Mouse (Mus musculus) midbrain, embryonic 11.5 days (tissue): Measurements from ENCODE around the gene Atp6v1a. TPM values are rescaled to one million over a fixed set of nuclear protein-coding genes. Genes with fewer than 3 reads are reported as not detected.

Source experiments
- ATAC-seq: fragments of 200-750 bp; cut with Nextera tagmentation; 2 replicates; pipeline ENCODE4 v1.8.0; 2017; ENCODE audit warnings: moderate TSS enrichment, moderate library complexity; ENCODE audit not compliant: low FRiP score
- DNase-seq: peaks from one replicate; pipeline ENCODE4 v3.0.0; 2015; ENCODE audit warnings: low spot score; ENCODE audit errors: missing footprints
- H3K27ac ChIP-seq: fragments of 300-500 bp; sonication (generic); 2 replicates; pipeline ENCODE4 v1.5.1; 2014; ENCODE audit warnings: low read depth, low read length
- H3K27me3 ChIP-seq: fragments of 300-500 bp; sonication (generic); 2 replicates; pipeline ENCODE4 v1.6.1; 2014; ENCODE audit warnings: mild to moderate bottlenecking, low read length, moderate library complexity, mixed read lengths; ENCODE audit not compliant: control insufficient read depth, insufficient read depth
- H3K36me3 ChIP-seq: fragments of 300-500 bp; sonication (generic); 2 replicates; pipeline ENCODE4 v1.6.1; 2014; ENCODE audit warnings: mild to moderate bottlenecking, low read length, moderate library complexity, mixed read lengths; ENCODE audit not compliant: control insufficient read depth, insufficient read depth
- H3K4me1 ChIP-seq: fragments of 300-500 bp; sonication (generic); 2 replicates; pipeline ENCODE4 v1.6.1; 2014; ENCODE audit warnings: low read length; ENCODE audit not compliant: control insufficient read depth, insufficient read depth
- H3K4me2 ChIP-seq: fragments of 300-500 bp; sonication (generic); 2 replicates; pipeline ENCODE4 v1.6.1; 2014; ENCODE audit warnings: mild to moderate bottlenecking, moderate library complexity
- H3K4me3 ChIP-seq: fragments of 300-500 bp; sonication (generic); 2 replicates; pipeline ENCODE4 v1.5.1; 2014; ENCODE audit warnings: low read depth, low read length
- H3K9ac ChIP-seq: fragments of 300-500 bp; sonication (generic); 2 replicates; pipeline ENCODE4 v1.6.1; 2014; ENCODE audit warnings: low read length
- H3K9me3 ChIP-seq: fragments of 300-500 bp; sonication (generic); 2 replicates; pipeline ENCODE4 v1.6.1; 2016; ENCODE audit warnings: low read length; ENCODE audit not compliant: control insufficient read depth
- WGBS: fragments of 180-500 bp; shearing (Covaris S2); extraction: QIAGEN DNeasy Blood & Tissue Kit; methylation state at CpG from one replicate; pipeline ENCODE4 v1.1.7; 2014; 5-methylcytosine and 5-hydroxymethylcytosine counted together
- polyA plus RNA-seq: library from polyadenylated mRNA; unstranded; fragments of >200 nt; fragmentation: Nextera tagmentation; extraction: Ambion mirVana; gene quantifications from 2 replicates; pipeline ENCODE4 v1.2.1, GENCODE M21; 2014

Atp6v1a gene
- polyA plus RNA-seq, 1 experiment from 2014 or later = 72.1 TPM

- WGBS = under 1% methylated on average over 47 of the region's 77 CpGs
- no peaks in the 10 kb centered on the region for H3K27me3 ChIP-seq
Observed at GRCm38 (mm10) chr16:44173155-44173941, 33.8 kb upstream of the Atp6v1a start, which contains the start of gene Usf3. TSS of gene Usf3 (plus strand) at chr16:44173246.

GRCm38 (mm10) chr16:44172297-44173154 is 33.0 kb upstream of the Atp6v1a start:
- H3K36me3 ChIP-seq = no peaks in the 10 kb centered on the region
- peak overlapping the region; percentile 77 for H3K4me2 ChIP-seq
- peak overlapping the region; percentile 90 for H3K4me3 ChIP-seq
- H3K4me1 ChIP-seq = peaks cover 6% of the 10 kb centered on the region
- H3K27me3 ChIP-seq = no peaks in the 10 kb centered on the region
- under 1% methylated on average over 26 of the region's 26 CpGs for WGBS
- DNase-seq = peak; percentile 98
- H3K9me3 ChIP-seq = no peaks in the 10 kb centered on the region
- peak overlapping the region; percentile 74 for H3K9ac ChIP-seq
- H3K27ac ChIP-seq = peak overlapping the region; percentile 55; the same call in 1 of the 2 replicates
- ATAC-seq = peak; percentile 100

More at GRCm38 (mm10) chr16:44173155-44173941, 33.8 kb upstream of the Atp6v1a start, which contains the start of gene Usf3:
- Histone ChIP-seq H3K9ac (peak within 1 kb of the TSS; percentile 96), H3K4me2 (peak within 1 kb of the TSS; percentile 77), H3K4me3 (peak within 1 kb of the TSS; percentile 90), H3K4me1 (peaks cover 6% of the 10 kb centered on the region), H3K9me3 (no peaks in the 10 kb centered on the region), H3K27ac (peak within 1 kb of the TSS; percentile 80), H3K36me3 (no peaks in the 10 kb centered on the region)
- DNase-seq (peak; percentile 94), ATAC-seq (peak; percentile 85)

DNA sequence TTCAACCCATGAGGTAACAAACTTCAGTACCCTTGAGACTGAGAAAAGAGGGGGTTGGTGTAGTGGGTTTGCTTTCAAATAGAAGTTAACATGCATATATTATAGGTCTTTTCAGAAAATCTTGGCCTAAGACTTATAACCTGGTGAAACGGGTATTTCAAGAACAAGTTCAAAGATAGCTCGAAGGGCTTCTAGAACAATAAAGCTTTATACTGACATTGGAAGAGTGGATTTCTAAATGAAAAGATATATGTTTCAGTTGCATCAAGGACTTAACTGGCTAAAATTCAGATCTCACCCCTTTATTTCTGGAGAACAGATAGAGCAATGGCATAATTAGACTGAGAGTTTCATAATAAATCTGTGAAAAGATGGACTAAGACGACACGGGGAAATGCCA is 29.5 kb upstream of the Atp6v1a start:
- Histone ChIP-seq H3K4me2 (no peak overlapping the region), H3K27me3 (no peaks in the 10 kb centered on the region), H3K4me1 (peaks cover 2% of the 10 kb centered on the region), H3K9me3 (no peaks in the 10 kb centered on the region), H3K9ac (no peak overlapping the region), H3K27ac (no peak overlapping the region), H3K4me3 (no peak overlapping the region), H3K36me3 (no peaks in the 10 kb centered on the region)
- ATAC-seq (no peak), DNase-seq (peak; percentile 53)
- WGBS = 93% methylated on average over 4 of the region's 4 CpGs

- no peaks in the 10 kb centered on the region for H3K4me1 ChIP-seq
- no peak overlapping the region for H3K4me2 ChIP-seq
- H3K9me3 ChIP-seq = no peaks in the 10 kb centered on the region
- WGBS = 69% methylated on average over 3 of the region's 3 CpGs
- no peak for ATAC-seq
- H3K36me3 ChIP-seq = no peaks in the 10 kb centered on the region
- no peak overlapping the region for H3K9ac ChIP-seq
- H3K4me3 ChIP-seq = no peak overlapping the region
- no peak overlapping the region for H3K27ac ChIP-seq
- peak; percentile 79 for DNase-seq
- no peaks in the 10 kb centered on the region for H3K27me3 ChIP-seq
Observed at GRCm38 (mm10) chr16:44165182-44165581, 25.7 kb upstream of the Atp6v1a start.

DNA sequence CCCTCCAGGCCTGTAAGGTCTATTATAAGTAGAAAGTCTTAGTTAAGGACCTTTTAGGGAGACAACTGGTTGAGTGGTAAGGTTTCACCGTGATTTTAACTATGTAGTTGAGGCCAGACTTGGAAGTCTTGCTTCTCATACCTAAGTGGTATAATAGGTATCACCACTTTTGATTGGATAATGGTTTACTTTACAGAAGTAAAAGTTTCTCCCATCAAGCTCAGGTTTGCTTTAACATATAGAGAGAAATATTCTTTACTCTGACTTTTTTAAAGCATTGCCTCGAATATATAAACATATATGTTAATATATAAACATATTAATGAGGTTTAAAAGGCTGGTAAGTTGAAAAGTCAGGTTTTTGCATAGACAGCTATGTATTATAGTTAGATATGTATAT is 24.3 kb upstream of the Atp6v1a start:
- ATAC-seq (no peak), DNase-seq (peak; percentile 72)
- Histone ChIP-seq H3K9me3 (no peaks in the 10 kb centered on the region), H3K9ac (no peak overlapping the region), H3K4me3 (no peak overlapping the region), H3K36me3 (no peaks in the 10 kb centered on the region; the same call in 1 of the 2 replicates), H3K27ac (no peak overlapping the region), H3K4me2 (no peak overlapping the region), H3K27me3 (no peaks in the 10 kb centered on the region), H3K4me1 (no peaks in the 10 kb centered on the region)
- WGBS = 92% methylated on average over 2 of the region's 2 CpGs

- peaks cover 4% of the 10 kb centered on the region; the same call in 1 of the 2 replicates for H3K36me3 ChIP-seq
- no peaks in the 10 kb centered on the region for H3K4me1 ChIP-seq
- no peak overlapping the region for H3K4me2 ChIP-seq
- H3K9me3 ChIP-seq = no peaks in the 10 kb centered on the region
- no peaks in the 10 kb centered on the region for H3K27me3 ChIP-seq
- 93% methylated on average over 7 of the region's 7 CpGs for WGBS
- ATAC-seq (no peak), DNase-seq (peak; percentile 2)
- H3K9ac ChIP-seq = no peak overlapping the region
- no peak overlapping the region for H3K4me3 ChIP-seq
- no peak overlapping the region for H3K27ac ChIP-seq
Observed at GRCm38 (mm10) chr16:44159325-44159724, 19.8 kb upstream of the Atp6v1a start.

DNA sequence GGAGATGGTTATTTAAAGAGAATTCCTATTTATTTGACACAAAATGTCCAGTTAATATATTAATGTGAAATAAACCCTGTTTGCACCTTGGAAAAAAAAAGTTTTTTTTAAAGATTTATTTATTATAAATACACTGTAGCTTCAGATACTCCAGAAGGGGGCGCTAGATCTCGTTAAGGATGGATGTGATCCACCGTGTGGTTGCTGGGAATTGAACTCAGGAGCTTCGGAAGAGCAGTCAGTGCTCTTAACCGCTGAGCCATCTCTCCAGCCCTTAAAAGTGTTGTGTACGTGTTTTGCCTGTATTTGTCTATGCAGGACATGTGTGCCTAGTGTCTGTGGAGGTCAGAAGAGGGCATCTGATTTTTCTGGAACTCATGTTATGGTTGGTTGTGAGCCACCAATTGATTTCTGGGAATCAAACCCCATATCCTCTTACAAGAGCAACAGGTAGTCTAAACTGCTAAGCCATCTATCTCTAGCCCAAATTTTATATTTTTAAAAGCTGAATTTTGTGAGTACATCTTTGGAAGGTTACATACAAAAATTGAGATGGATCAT is 15.1 kb upstream of the Atp6v1a start:
- no peak overlapping the region for H3K9ac ChIP-seq
- no peak for ATAC-seq
- no peak overlapping the region for H3K4me2 ChIP-seq
- 67% methylated on average over 6 of the region's 6 CpGs for WGBS
- H3K4me3 ChIP-seq = no peak overlapping the region
- no peaks in the 10 kb centered on the region for H3K9me3 ChIP-seq
- no peak overlapping the region for H3K27ac ChIP-seq
- DNase-seq = peak; percentile 64
- H3K36me3 ChIP-seq = peaks cover 4% of the 10 kb centered on the region; the same call in 1 of the 2 replicates
- H3K4me1 ChIP-seq = no peaks in the 10 kb centered on the region
- no peaks in the 10 kb centered on the region for H3K27me3 ChIP-seq

DNA sequence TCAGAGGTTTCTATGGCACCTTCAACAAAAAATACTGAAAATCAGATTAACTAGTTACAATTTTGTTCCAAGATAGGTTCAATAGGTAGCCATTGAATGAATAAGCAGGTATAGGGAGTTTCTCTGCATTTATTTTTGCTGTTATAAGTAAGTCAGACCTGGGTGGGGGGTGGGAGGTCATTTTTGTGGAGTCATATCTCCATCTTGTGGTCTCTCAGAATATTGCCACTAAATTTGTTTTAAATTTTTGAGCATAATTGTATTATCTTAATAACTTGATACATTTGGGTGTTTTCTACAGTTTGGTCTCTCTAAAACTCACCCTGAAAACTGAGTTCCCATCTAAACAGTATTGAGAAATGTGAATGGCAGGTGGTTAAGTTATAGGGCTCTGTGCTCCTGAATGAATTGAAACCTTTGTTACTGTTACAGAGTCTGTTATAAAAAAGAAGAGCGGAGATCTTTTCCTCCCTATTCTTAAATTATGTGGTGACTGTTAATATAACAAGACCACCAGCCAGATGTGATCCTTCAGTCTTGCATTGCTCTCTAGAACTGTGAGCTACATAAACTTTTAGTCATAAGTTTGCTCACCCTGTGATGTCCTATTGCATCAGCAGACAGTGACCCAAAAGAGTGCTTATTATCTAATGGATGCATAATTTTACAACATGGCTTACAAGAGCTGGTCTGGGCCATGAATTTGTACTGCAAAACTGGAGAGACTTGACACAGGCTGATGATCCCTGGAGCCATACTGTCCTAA is 9.7 kb upstream of the Atp6v1a start:
- ATAC-seq (no peak), DNase-seq (peak; percentile 71)
- H3K27me3 ChIP-seq = no peaks in the 10 kb centered on the region
- H3K9me3 ChIP-seq = no peaks in the 10 kb centered on the region
- no peak overlapping the region for H3K9ac ChIP-seq
- H3K4me3 ChIP-seq = no peak overlapping the region
- no peak overlapping the region for H3K27ac ChIP-seq
- H3K4me2 ChIP-seq = no peak overlapping the region
- H3K4me1 ChIP-seq = no peaks in the 10 kb centered on the region
- 97% methylated on average over 1 of the region's 1 CpGs for WGBS
- no peaks in the 10 kb centered on the region for H3K36me3 ChIP-seq
